Mouse (Mus musculus): ENCODE results near the gene Noto. TPM values are rescaled to one million over a fixed set of nuclear protein-coding genes. Genes with fewer than 3 reads are reported as not detected.
A peak's percentile ranks its signal among the peaks of the same experiment; 100 is the strongest.

The Noto gene
- polyA plus RNA-seq, 1 experiment from 2014 or later: not detected

DNA sequence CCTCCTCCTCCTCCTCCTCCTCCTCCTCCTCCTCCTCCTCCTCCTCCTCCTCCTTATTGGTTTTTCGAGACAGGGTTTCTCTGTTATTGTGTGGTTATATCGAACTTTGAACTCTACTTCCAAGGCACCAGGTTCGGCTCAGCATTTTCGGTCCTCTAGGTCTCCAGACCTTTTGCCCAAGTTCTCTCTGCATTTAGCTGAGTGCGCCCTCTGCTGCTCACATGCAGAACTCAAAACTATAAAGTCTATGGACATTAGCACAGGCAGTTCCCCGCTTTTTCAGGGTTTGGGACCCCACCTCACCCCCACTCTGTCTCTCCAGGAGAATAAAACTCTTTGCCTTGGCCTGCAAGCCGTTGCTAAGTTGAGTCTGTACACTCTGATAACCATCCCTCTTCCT is 31.9 kb upstream of the Noto start:
- Histone ChIP-seq H3K4me3 (no peak overlapping the region), H3K9ac (no peak overlapping the region), H3K4me2 (no peak overlapping the region), H3K27ac (no peak overlapping the region), H3K27me3 (replicated peaks) (peaks cover 13% of the 10 kb centered on the region), H3K4me1 (peaks cover 10% of the 10 kb centered on the region), H3K9me3 (replicated peaks) (no peaks in the 10 kb centered on the region), H3K36me3 (no peaks in the 10 kb centered on the region)
- 11% methylated on average over 6 of the region's 7 CpGs for WGBS (ENCODE audit: insufficient replicate concordance)
- no peak for ATAC-seq

DNA sequence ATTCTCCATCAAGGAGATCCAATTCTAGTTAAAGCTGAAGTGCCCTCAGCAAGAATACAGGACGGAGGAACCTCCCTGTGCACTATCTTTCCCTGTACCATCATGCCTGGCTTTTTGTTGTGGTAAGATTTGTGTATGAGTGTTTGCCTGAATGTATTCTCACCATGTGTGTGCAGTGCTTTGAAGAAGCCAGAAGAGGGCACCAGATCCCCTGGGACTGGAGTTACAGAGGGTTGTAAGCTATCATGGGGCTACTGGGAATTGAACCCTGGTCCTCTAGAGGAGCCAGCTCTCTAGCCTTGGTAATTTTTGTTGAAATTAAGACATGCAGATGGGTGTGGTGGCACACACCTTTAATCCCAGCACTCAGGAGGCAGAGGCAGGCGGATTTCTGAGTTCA is 28.3 kb upstream of the Noto start:
- H3K27ac ChIP-seq: no peak overlapping the region
- no peaks in the 10 kb centered on the region for H3K36me3 ChIP-seq
- no peak for ATAC-seq
- peaks cover 19% of the 10 kb centered on the region for H3K27me3 ChIP-seq (replicated peaks)
- no peak overlapping the region for H3K9ac ChIP-seq
- no peak overlapping the region for H3K4me3 ChIP-seq
- H3K9me3 ChIP-seq (replicated peaks): no peaks in the 10 kb centered on the region
- H3K4me1 ChIP-seq: no peaks in the 10 kb centered on the region
- WGBS (ENCODE audit: insufficient replicate concordance): 74% methylated on average over 2 of the region's 2 CpGs
- no peak overlapping the region for H3K4me2 ChIP-seq

DNA sequence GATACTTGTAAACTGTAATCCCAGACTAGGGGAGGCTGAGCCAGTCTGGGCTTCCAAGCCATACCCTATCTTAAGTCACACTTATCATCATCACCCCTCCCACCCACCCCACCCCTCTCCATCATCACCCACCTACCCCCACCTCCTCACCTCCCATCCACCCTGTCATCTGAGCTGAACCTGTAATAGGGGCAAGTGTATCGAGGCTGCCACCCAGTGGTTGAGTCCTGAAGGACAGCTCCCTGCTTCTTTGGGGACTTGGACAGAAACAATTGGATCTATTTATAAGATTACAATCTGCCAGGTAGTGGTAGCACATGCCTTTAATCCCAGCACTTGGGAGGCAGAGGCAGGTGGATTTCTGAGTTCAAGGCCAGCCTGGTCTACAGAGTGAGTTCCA is 26.5 kb upstream of the Noto start:
- H3K27me3 ChIP-seq (replicated peaks): peaks cover 27% of the 10 kb centered on the region
- 0% methylated on average over 1 of the region's 1 CpGs for WGBS (ENCODE audit: insufficient replicate concordance)
- no peak overlapping the region for H3K9ac ChIP-seq
- no peaks in the 10 kb centered on the region for H3K9me3 ChIP-seq (replicated peaks)
- no peak overlapping the region for H3K27ac ChIP-seq
- H3K4me1 ChIP-seq: no peaks in the 10 kb centered on the region
- H3K4me2 ChIP-seq: no peak overlapping the region
- H3K36me3 ChIP-seq: no peaks in the 10 kb centered on the region
- ATAC-seq: no peak
- H3K4me3 ChIP-seq: no peak overlapping the region

DNA sequence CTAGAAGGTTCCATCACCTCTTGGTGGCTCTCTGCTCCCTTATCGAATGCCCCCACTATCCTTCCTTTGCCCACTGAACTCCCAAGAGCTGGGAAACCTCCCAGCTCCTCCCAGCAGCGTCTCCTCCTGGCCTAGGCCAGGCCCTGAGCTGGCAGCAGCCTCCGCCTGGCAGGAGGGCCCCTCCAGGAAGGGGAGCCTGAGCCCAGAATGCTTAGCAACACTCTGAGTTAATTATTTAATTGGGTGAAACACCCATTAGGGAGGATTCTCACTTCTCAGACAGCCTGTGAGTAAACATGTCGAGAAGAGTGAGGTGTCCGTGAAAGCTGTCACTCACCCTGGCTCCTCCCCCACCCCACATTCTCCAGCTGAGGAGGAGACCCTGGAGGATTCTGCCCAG is 24.0 kb upstream of the Noto start:
- no peak overlapping the region for H3K27ac ChIP-seq
- peaks cover 27% of the 10 kb centered on the region for H3K27me3 ChIP-seq (replicated peaks)
- H3K4me1 ChIP-seq: no peaks in the 10 kb centered on the region
- H3K9me3 ChIP-seq (replicated peaks): no peaks in the 10 kb centered on the region
- no peaks in the 10 kb centered on the region for H3K36me3 ChIP-seq
- WGBS (ENCODE audit: insufficient replicate concordance): 28% methylated on average over 5 of the region's 5 CpGs
- ATAC-seq: no peak
- no peak overlapping the region for H3K4me3 ChIP-seq
- no peak overlapping the region for H3K4me2 ChIP-seq
- no peak overlapping the region for H3K9ac ChIP-seq

DNA sequence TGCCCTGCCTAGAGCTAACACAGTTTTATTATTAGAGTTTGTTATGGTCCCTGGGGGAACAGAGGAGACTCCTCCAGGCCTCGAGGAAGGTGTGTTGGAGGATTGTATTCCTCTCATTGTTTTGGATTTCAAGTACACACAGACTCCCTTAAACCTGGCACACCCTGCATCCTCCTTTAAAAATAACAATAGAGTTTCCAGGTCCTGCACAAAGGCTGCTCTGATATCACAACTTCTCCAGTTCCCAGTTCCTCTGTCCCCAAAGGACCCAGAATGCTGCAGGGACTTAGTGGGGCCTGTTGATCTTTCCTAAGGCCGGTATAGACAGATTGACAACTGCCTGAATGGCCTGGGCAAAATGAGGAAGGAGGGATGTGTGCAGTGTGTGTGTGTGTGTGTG is 21.1 kb upstream of the Noto start:
- no peaks in the 10 kb centered on the region for H3K4me1 ChIP-seq
- H3K36me3 ChIP-seq: no peaks in the 10 kb centered on the region
- no peak overlapping the region for H3K9ac ChIP-seq
- peaks cover 50% of the 10 kb centered on the region for H3K27me3 ChIP-seq (replicated peaks)
- 28% methylated on average over 2 of the region's 2 CpGs for WGBS (ENCODE audit: insufficient replicate concordance)
- H3K27ac ChIP-seq: no peak overlapping the region
- no peak for ATAC-seq
- H3K4me3 ChIP-seq: no peak overlapping the region
- no peak overlapping the region for H3K4me2 ChIP-seq
- no peaks in the 10 kb centered on the region for H3K9me3 ChIP-seq (replicated peaks)

DNA sequence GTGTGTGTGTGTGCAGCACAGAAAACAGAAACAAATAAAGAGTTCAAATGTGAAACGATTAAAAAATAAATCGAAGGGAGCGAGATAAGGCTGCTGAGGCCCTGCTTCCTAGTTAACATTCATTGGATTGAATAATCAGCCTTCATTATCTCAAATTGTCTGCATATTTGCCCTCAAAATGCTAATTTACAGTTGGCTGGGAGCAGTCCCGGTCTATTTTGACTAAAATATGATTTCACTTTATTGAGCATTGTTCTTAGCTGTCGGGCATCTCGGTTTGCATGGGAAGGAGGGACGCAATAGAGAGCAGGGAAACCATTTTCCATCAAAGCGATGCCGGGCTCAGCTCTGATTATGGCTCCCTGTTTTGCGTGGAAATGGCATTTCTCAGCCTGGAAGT is 20.6 kb upstream of the Noto start:
- Histone ChIP-seq H3K36me3 (no peaks in the 10 kb centered on the region), H3K4me3 (no peak overlapping the region), H3K27me3 (replicated peaks) (peaks cover 54% of the 10 kb centered on the region), H3K27ac (no peak overlapping the region), H3K4me2 (no peak overlapping the region), H3K9me3 (replicated peaks) (no peaks in the 10 kb centered on the region), H3K4me1 (no peaks in the 10 kb centered on the region), H3K9ac (no peak overlapping the region)
- 71% methylated on average over 10 of the region's 10 CpGs for WGBS (ENCODE audit: insufficient replicate concordance)
- no peak for ATAC-seq

DNA sequence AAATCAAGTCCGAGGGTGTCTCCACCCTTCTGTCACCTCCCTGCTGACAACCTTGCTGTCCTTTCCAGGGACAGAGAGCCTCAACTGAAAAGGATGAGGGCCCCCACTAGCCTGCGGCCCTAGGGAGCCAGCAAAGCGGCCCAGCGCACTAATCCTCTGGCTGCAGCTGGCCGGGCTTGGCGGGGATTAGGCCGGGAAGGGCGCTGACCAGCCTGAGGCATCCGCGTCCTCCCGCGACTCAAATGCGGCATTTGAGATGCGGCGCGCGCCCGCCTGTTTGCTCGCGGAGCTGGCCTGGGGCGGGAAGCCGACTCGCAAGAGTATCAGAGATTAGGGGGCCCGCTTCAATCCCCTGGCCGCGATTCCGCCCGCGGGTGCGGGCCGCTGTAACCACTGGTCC is 14.7 kb upstream of the Noto start:
- no peaks in the 10 kb centered on the region for H3K9me3 ChIP-seq (replicated peaks)
- H3K36me3 ChIP-seq: no peaks in the 10 kb centered on the region
- peak overlapping the region; percentile 9; the same call in 1 of the 2 replicates for H3K4me2 ChIP-seq
- ATAC-seq: no peak
- H3K9ac ChIP-seq: no peak overlapping the region
- H3K27ac ChIP-seq: no peak overlapping the region
- H3K27me3 ChIP-seq (replicated peaks): peaks cover 77% of the 10 kb centered on the region
- no peak overlapping the region for H3K4me3 ChIP-seq
- H3K4me1 ChIP-seq: no peaks in the 10 kb centered on the region
- 4% methylated on average over 31 of the region's 31 CpGs for WGBS (ENCODE audit: insufficient replicate concordance)

DNA sequence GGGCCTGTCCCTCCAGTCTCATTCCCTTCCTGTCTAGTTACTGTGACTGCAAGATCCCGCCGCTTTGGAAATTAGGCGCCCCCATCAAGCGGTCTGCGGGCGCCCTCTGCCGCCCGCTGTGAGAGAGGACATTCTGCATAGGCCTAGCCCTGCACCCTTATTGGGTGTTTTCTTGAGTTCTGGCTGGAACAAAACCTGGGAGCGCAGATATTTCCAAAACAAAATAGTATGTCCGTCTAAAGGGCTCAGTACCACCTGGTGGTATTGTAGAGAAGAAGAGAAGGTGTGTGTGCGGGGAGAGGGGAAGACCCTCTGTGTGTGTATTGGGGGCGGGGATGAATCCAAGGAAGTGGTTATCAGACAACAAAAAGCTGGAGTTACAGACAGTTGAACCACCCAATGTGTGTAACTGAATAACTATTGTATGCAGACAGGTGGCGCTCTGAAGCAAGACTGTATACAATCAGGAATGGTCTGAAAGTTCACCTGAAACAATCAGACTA is 12.9 kb upstream of the Noto start:
- Histone ChIP-seq H3K4me3 (no peak overlapping the region), H3K9ac (no peak overlapping the region), H3K4me2 (no peak overlapping the region), H3K27me3 (replicated peaks) (peaks cover 61% of the 10 kb centered on the region), H3K36me3 (no peaks in the 10 kb centered on the region), H3K9me3 (replicated peaks) (no peaks in the 10 kb centered on the region), H3K27ac (no peak overlapping the region), H3K4me1 (no peaks in the 10 kb centered on the region)
- ATAC-seq: peak; percentile 49; the same call in 1 of the 2 replicates
- WGBS (ENCODE audit: insufficient replicate concordance): 8% methylated on average over 13 of the region's 13 CpGs

DNA sequence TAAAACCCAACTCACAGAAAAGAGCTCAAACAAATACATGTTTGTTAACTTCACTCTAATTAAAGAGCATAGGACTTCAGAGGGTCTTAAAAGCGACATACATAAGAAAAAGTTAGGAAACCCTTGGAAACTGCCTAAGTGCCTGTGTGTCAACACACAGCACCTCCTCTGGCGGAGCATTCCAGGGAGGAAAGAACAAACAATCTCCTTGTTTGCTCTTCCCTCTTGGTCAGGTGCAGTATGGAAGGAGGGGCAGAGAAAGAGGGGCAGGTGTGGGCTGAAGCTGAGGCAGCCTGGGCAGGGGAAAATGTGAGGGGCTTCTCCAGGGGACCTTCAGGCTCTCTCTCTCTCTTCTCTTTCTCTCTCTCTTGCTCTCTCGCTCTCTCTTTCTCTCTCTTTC is 7.9 kb upstream of the Noto start:
- no peak for ATAC-seq
- Histone ChIP-seq H3K9me3 (replicated peaks) (no peaks in the 10 kb centered on the region), H3K4me3 (no peak overlapping the region), H3K9ac (no peak overlapping the region), H3K36me3 (no peaks in the 10 kb centered on the region), H3K27ac (no peak overlapping the region), H3K27me3 (replicated peaks) (peaks cover 28% of the 10 kb centered on the region; the same call in 1 of the 2 replicates), H3K4me1 (no peaks in the 10 kb centered on the region), H3K4me2 (no peak overlapping the region)
- WGBS (ENCODE audit: insufficient replicate concordance): 35% methylated on average over 3 of the region's 3 CpGs

DNA sequence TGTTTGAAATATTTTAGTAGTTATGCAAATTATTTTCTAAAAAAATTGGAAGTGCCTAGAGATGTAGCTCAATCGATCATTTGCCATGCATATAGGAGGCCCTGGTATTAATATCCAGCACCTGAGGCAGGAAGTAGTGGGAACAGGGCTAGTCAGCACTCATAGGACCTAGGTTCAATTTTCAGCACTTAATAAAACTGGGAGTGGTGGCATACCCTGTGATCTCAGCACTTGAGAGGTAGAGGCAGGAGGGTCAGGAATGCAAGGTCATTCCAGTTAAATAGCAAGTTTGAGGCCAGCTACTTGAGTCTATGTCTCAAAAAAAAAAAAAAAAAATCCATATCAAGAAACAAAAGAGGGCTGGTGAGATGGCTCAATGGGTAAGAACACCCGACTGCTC is 4.5 kb upstream of the Noto start:
- H3K4me3 ChIP-seq: no peak overlapping the region
- WGBS (ENCODE audit: insufficient replicate concordance): 71% methylated on average over 2 of the region's 2 CpGs
- H3K4me1 ChIP-seq: no peaks in the 10 kb centered on the region
- peaks cover 50% of the 10 kb centered on the region for H3K27me3 ChIP-seq (replicated peaks)
- no peaks in the 10 kb centered on the region for H3K9me3 ChIP-seq (replicated peaks)
- no peaks in the 10 kb centered on the region for H3K36me3 ChIP-seq
- no peak overlapping the region for H3K9ac ChIP-seq
- H3K27ac ChIP-seq: no peak overlapping the region
- H3K4me2 ChIP-seq: no peak overlapping the region
- no peak for ATAC-seq

DNA sequence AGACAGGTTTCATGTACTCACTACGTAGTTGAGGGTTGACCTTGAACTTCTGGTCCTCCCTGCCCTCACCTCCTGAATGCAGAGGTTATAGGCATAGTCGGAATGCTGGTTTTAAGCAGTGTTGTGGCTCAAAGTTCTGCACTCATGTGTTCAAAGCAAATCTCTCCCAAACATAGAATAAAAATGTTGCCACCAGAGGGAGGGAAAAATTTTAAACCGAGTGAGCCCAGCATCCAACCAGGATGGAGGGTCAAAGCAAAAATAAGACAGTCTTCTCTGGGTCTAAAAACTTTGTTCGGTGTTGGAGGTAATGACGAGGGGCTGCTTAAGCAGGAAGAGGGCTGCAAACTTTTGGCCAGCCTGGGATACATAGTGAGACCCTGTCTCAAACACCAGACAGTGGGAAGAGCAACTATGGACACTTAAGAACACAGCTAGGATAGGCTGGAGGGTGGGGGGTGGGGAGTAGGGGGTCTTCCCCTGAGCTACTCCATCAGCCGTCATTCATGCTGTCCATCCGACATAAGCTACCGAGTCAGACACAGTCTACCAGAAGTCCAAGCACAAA is 7.7 kb downstream of the Noto start:
- H3K4me1 ChIP-seq: peaks cover 30% of the 10 kb centered on the region
- H3K27ac ChIP-seq: no peak overlapping the region
- peaks cover 37% of the 10 kb centered on the region for H3K27me3 ChIP-seq (replicated peaks)
- H3K9ac ChIP-seq: peak overlapping the region; percentile 80
- H3K4me3 ChIP-seq: peak overlapping the region; percentile 92
- no peaks in the 10 kb centered on the region for H3K36me3 ChIP-seq
- 46% methylated on average over 8 of the region's 8 CpGs for WGBS (ENCODE audit: insufficient replicate concordance)
- peak overlapping the region; percentile 93 for H3K4me2 ChIP-seq
- ATAC-seq: no peak
- H3K9me3 ChIP-seq (replicated peaks): no peaks in the 10 kb centered on the region

DNA sequence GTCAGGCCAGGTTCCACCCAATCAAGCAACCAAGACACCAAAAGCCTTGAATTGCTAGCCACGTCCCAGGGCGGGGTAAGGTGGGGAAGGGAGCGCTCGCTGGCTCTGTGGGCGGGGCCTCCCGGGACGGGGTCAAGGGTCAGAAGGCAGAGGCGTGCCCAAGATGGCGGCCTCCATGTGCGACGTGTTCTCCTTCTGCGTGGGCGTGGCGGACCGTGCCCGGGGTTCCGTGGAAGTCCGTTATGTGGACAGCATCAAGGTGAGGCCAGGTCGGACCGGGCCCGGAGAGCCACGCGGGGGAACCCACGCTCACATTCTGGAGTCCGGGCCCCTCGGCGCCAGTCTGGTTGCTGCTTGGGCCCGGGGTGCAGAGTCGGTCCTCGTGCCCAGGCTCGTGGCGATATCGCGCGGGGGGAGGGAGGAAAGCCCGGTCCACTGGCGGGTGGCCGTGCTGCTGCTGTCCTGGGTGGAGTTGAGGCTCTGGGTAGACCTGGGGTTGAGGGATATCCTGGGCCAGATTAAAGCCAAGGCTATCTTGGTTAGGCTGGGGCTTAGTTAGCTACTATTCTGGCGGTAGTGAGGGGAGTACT is 8.3 kb downstream of the Noto start, which contains the start of gene Smyd5:
TSS of gene Smyd5 (plus strand) at position 148 of the 590 bp plus-strand sequence.
- WGBS (ENCODE audit: insufficient replicate concordance): 1% methylated on average over 39 of the region's 39 CpGs
- peak within 1 kb of the TSS; percentile 38; the same call in 1 of the 2 replicates for H3K27ac ChIP-seq
- H3K4me1 ChIP-seq: peaks cover 30% of the 10 kb centered on the region
- H3K36me3 ChIP-seq: no peaks in the 10 kb centered on the region
- peak within 1 kb of the TSS; percentile 80 for H3K9ac ChIP-seq
- peaks cover 32% of the 10 kb centered on the region for H3K27me3 ChIP-seq (replicated peaks)
- peak; percentile 91 for ATAC-seq
- H3K9me3 ChIP-seq (replicated peaks): no peaks in the 10 kb centered on the region
- H3K4me2 ChIP-seq: peak within 1 kb of the TSS; percentile 93
- H3K4me3 ChIP-seq: peak within 1 kb of the TSS; percentile 92

All from liver, embryonic 12.5 days (tissue).